Mouse (Mus musculus) left cerebral cortex, adult 8-10 months (tissue): ENCODE measurements around the gene E130208F15Rik. TPM values are rescaled to one million over a fixed set of nuclear protein-coding genes. Genes with fewer than 3 reads are reported as not detected.
A peak's percentile ranks its signal among the peaks of the same experiment; 100 is the strongest.

Source experiments
- DNase-seq, 2 experiments: peaks; one replicate each; pipeline ENCODE4 v3.0.0; 2022; ENCODE audit warnings: low spot score in 2 of 2
- total RNA-seq, 4 experiments: library from RNA; stranded (reverse); gene quantifications; 2 replicates each; pipeline ENCODE4 v1.2.4; 2022

Gene E130208F15Rik
- total RNA-seq, 4 experiments from 2014 or later = 0.34 to 0.87 (median 0.48) TPM; not detected in 1

GRCm38 (mm10) chr7:30332622-30333259, 11.2 kb downstream of the E130208F15Rik start:
- DNase-seq = no peak

GRCm38 (mm10) chr7:30333436-30333835, 11.9 kb downstream of the E130208F15Rik start:
- DNase-seq = peak in 1 of 2 experiments; percentile 86

- no peak for DNase-seq
Measured at GRCm38 (mm10) chr7:30334563-30334962, 13.0 kb downstream of the E130208F15Rik start.

- peak in 1 of 2 experiments; percentile 50 for DNase-seq
Measured at GRCm38 (mm10) chr7:30335688-30336087, 14.1 kb downstream of the E130208F15Rik start.

- peak; percentile 78 to 83 for DNase-seq
Measured at GRCm38 (mm10) chr7:30336384-30336783, 14.8 kb downstream of the E130208F15Rik start.

DNA sequence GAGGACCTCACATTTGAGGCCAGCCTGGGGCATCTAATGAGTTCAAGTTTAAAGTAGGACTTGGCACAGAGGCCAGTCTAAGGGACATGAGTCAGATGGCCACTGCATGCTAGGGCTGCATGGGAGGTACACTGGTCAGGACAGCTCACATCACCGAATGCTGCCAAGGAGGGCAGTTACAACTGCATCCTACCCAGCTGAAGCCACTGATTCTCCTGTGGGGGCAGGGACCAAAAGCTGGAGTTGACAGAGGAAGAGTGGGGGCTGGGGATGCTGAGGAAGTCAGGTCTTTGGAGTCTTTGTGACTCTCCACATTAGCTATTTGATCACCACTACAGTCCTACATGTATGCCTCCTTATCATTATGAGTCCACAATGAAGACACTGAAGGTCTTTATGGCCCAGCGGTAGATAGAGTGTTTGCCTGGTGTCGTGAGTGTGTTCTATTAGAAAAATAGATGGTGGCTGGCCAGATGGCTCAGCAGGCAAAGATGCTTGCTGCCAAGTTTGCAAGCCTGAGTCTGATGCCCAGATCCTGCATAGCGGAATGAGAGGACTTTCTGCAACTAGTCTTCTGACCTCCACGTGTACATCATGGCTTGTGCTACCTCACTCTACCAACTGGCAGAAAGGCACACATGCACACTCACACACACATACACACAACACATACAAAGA, 18.0 kb downstream of the E130208F15Rik start:
- no peak for DNase-seq

GRCm38 (mm10) chr7:30346635-30347379, 25.3 kb downstream of the E130208F15Rik start:
- DNase-seq = no peak

- DNase-seq = peak; percentile 64 to 90
Measured at GRCm38 (mm10) chr7:30347828-30348227, 26.3 kb downstream of the E130208F15Rik start.

DNA sequence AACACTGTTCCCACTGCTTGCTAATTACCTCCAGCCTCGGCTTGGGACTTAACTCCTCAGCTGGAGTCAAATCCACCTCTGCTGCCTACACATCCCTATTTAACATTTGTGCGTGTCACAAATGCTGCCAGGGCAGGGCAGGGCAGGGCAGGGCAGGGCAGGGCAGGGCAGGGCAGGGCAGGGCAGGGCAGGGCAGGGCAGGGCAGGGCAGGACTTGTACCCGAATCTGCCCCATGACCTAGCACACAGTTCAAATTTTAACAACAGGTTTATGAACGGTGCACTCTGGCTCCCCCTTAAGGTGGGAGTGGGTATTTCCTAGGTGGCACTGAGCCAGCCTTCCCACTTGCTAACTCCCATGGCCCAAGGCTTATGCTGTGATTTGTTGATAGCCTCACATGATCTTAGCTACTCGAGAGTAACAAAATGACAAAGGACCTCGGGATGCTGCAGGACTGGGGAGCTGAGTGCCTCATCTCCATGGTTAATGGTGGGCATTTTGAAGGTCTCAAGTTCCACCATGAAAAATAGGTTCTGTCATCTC, 31.8 kb downstream of the E130208F15Rik start:
- peak in 1 of 2 experiments; percentile 61 for DNase-seq

- no peak for DNase-seq
Measured at GRCm38 (mm10) chr7:30354059-30354458, 32.5 kb downstream of the E130208F15Rik start.

- no peak for DNase-seq
Measured at GRCm38 (mm10) chr7:30358378-30359186, 37.0 kb downstream of the E130208F15Rik start.

DNA sequence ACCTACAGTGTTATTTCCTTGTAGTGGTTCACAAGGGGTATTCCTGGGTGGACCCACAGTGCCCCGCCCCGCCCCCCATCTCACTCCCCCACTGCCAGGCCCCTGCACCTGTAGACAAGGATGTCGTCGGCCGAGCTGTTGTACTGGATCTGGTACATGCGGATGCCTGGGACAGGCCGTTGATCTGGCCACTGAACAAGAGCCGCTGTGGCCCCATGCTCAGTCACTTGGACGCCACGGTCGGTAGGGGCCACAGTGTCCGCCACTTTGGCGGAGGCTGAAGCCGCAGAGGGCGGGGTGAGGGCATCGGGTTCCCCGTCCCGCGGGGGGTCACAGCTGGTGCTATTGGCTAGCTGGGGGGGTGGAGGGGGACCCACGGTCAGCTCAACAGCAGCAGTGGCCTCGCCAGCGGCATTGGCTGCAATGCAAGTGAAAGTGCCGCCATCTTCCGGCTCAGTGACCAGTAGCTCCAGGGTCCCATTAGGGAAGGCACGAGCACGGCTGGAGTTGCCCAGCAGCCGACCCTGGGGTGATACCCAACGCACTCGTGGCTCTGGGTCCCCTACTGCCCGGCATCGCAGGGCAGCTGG, 37.8 kb downstream of the E130208F15Rik start:
- DNase-seq = no peak

GRCm38 (mm10) chr7:30360028-30360427, 38.5 kb downstream of the E130208F15Rik start:
- no peak for DNase-seq

- peak in 1 of 2 experiments; percentile 65 for DNase-seq
Measured at GRCm38 (mm10) chr7:30362652-30363343, 41.3 kb downstream of the E130208F15Rik start, which contains the start of gene Lrfn3. TSS of gene Lrfn3 (minus strand) at chr7:30362772.

DNA sequence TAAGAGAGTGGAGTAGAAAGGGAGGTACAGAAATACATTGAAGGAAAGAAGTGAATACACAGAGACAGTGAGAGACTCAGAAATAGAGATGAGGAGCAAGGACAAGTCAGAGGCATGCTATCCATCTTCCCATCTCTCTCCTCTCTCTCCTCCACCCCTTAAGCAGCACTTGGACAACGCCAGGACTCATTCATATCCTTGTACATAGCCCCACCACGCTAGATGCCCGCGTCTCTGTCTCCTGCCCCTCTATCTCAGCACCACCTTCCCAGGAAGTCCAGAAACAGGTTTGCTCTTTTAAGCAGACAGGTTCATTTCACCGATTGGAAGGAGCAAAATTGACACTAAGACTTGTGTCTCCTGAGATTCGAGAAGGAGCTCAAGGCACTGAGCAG, 41.8 kb downstream of the E130208F15Rik start:
- no peak for DNase-seq

DNA sequence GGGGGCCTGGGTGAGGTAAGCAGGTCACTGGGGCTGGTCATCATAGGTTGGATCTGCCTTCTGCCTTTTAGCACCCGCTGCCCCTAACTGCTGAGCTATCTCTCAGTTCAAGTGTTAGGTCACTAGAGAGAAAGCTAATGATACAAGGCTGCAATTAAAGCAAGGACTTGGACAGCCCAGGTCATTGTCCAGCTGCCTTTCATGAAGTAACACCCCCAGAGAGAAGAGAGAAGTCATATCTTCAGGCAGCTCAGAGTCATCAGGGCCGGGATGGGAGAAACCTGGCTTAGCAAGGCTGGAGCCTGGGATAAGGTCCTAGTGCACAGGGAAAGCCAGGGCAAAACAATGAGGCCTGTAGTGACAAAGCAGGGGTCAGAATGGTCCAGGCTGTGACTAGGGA, 45.9 kb downstream of the E130208F15Rik start:
- DNase-seq = no peak
